Mouse (Mus musculus): Measurements from ENCODE around the gene Rai14. TPM values are rescaled to one million over a fixed set of nuclear protein-coding genes. Genes with fewer than 3 reads are reported as not detected.

The Rai14 gene
- total RNA-seq, 2 experiments from 2014 or later: 1.6 to 2.5 TPM

GRCm38 (mm10) chr15:10623571-10624227, 90.7 kb downstream of the Rai14 start:
- ATAC-seq (ENCODE audit: poor library complexity, severe bottlenecking): no peak

- no peak for ATAC-seq (ENCODE audit: poor library complexity, severe bottlenecking)
Observed at GRCm38 (mm10) chr15:10621194-10621593, 93.2 kb downstream of the Rai14 start.

- ATAC-seq (ENCODE audit: poor library complexity, severe bottlenecking): no peak
Observed at GRCm38 (mm10) chr15:10619678-10620077, 94.7 kb downstream of the Rai14 start.

- ATAC-seq (ENCODE audit: poor library complexity, severe bottlenecking): no peak
Observed at GRCm38 (mm10) chr15:10618276-10618675, 96.1 kb downstream of the Rai14 start.

GRCm38 (mm10) chr15:10616001-10616400, 98.4 kb downstream of the Rai14 start:
- no peak for ATAC-seq (ENCODE audit: poor library complexity, severe bottlenecking)

- ATAC-seq (ENCODE audit: poor library complexity, severe bottlenecking): no peak
Observed at GRCm38 (mm10) chr15:10611040-10611439, 103.4 kb downstream of the Rai14 start.

GRCm38 (mm10) chr15:10609107-10609506, 105.3 kb downstream of the Rai14 start:
- no peak for ATAC-seq (ENCODE audit: poor library complexity, severe bottlenecking)

GRCm38 (mm10) chr15:10608508-10609098, 105.8 kb downstream of the Rai14 start:
- ATAC-seq (ENCODE audit: poor library complexity, severe bottlenecking): no peak

- peak; percentile 47; the same call in 1 of the 2 replicates for ATAC-seq (ENCODE audit: poor library complexity, severe bottlenecking)
Observed at GRCm38 (mm10) chr15:10599413-10599812, 115.0 kb downstream of the Rai14 start.

- ATAC-seq (ENCODE audit: poor library complexity, severe bottlenecking): no peak
Observed at GRCm38 (mm10) chr15:10598259-10599225, 115.9 kb downstream of the Rai14 start.

GRCm38 (mm10) chr15:10596871-10597270, 117.6 kb downstream of the Rai14 start:
- no peak for ATAC-seq (ENCODE audit: poor library complexity, severe bottlenecking)

GRCm38 (mm10) chr15:10595408-10595807, 119.0 kb downstream of the Rai14 start:
- ATAC-seq (ENCODE audit: poor library complexity, severe bottlenecking): no peak

GRCm38 (mm10) chr15:10594910-10595309, 119.5 kb downstream of the Rai14 start:
- no peak for ATAC-seq (ENCODE audit: poor library complexity, severe bottlenecking)

- ATAC-seq (ENCODE audit: poor library complexity, severe bottlenecking): no peak
Observed at GRCm38 (mm10) chr15:10593094-10593493, 121.3 kb downstream of the Rai14 start.

GRCm38 (mm10) chr15:10586565-10586964, 127.9 kb downstream of the Rai14 start:
- no peak for ATAC-seq (ENCODE audit: poor library complexity, severe bottlenecking)

- ATAC-seq (ENCODE audit: poor library complexity, severe bottlenecking): no peak
Observed at GRCm38 (mm10) chr15:10584359-10585187, 129.9 kb downstream of the Rai14 start.

- ATAC-seq (ENCODE audit: poor library complexity, severe bottlenecking): peak; percentile 99
Observed at GRCm38 (mm10) chr15:10583408-10583807, 131.0 kb downstream of the Rai14 start.

- no peak for ATAC-seq (ENCODE audit: poor library complexity, severe bottlenecking)
Observed at GRCm38 (mm10) chr15:10579159-10579558, 135.3 kb downstream of the Rai14 start.

GRCm38 (mm10) chr15:10566486-10566885, 147.9 kb downstream of the Rai14 start:
- ATAC-seq (ENCODE audit: poor library complexity, severe bottlenecking): no peak

- ATAC-seq (ENCODE audit: poor library complexity, severe bottlenecking): no peak
Observed at GRCm38 (mm10) chr15:10564201-10564600, 150.2 kb downstream of the Rai14 start.

GRCm38 (mm10) chr15:10562281-10562680, 152.1 kb downstream of the Rai14 start:
- ATAC-seq (ENCODE audit: poor library complexity, severe bottlenecking): no peak
